Mouse (Mus musculus): Measurements from ENCODE around the gene Paqr6.

The Paqr6 gene

DNA sequence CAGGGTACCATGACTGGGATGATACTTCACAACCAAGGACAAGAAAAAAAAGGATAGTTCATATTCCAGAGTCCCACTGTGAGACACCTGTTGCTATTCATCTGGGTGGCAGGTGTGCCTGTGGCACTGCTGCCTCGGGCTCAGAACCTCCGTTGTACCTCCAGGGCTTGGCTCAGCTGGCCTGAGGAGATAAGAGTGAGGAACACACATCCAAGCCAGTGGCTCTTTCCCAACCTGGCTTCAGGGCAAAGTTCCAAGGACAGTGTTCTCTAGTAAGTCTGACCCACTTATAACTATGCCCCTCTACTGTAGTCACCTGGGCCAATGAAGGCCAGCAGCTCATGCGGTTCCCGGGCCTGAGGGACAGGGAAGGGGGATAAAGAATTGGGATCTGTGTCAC is 47.3 kb downstream of the Paqr6 start:
- no peak for DNase-seq (ENCODE audit: low read depth)

DNA sequence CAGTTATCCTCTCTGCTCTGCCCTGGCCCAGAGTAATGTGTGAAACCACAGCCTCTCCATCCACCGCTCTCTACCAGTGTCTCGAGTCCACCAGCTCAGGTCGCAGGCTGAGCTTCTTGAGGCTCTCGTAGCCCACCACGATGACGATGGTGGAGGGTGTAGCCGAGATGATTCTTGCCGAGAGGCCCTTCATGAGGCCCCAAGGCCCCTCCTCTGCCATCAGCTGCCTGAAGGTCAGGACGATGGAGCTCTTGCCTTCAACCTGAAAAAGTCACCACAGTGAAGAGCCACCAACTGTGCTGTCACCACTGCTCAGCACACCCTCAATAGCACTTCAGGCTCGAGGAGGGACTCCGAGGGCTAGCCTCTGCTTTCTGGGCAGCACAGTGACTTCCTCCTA is 48.3 kb downstream of the Paqr6 start:
- DNase-seq (ENCODE audit: low read depth) = no peak

- DNase-seq (ENCODE audit: low read depth) = no peak
These were observed 51.3 kb downstream of the Paqr6 start for GRCm38 (mm10) chr3:88415668-88416067.

- no peak for DNase-seq (ENCODE audit: low read depth)
These were observed 53.6 kb downstream of the Paqr6 start for GRCm38 (mm10) chr3:88418016-88418415.

Data from induced T-regulatory cell, adult 2 months (primary cell).